In genomic region chr3:55353909-55354511, GRCm38 (mm10) we compare ENCODE assay signal across 9 mouse cellular contexts.
DNase-seq lines count a peak whose midpoint lies in the region; ATAC-seq and TF ChIP-seq lines count a peak whose summit lies in the region.
"Had no signal": no experiment of that assay in that cellular context is flagged by ENCODE, and none has a peak within 500 bp of the region (broad histone marks: within the 10 kb centered on the region; RNA-seq: fewer than 3 reads in every experiment).

No protein-coding gene starts in this region.

- DNase-seq in layer of hippocampus, adult 11-12 months (ENCODE audit: low spot score): peak; percentile 78
- DNase-seq in layer of hippocampus, adult 9-10 months (ENCODE audit: low spot score): no peak
- peak; percentile 68 for DNase-seq in embryo, embryonic 10 days (ENCODE audit: low spot score)
- DNase-seq in gastrocnemius, postnatal 36 days: peak; percentile 30 to 54
- peak; percentile 60 for DNase-seq in kidney, postnatal 0 days (ENCODE audit: low spot score)
- peak; percentile 17 for DNase-seq in lung, postnatal 14 days
- no peak for DNase-seq in T-cell, adult 2 months (ENCODE audit: low spot score)

- H3K9me3 ChIP-seq in kidney, postnatal 0 days (replicated peaks; ENCODE audit: low read length): no peaks in the 10 kb centered on the region
- no peaks in the 10 kb centered on the region for H3K9me3 ChIP-seq in stomach, embryonic 14.5 days (ENCODE audit: control insufficient read depth, low read depth, low read length)
- H3K9me3 ChIP-seq: heart, embryonic 15.5 days had no signal

- no peaks in the 10 kb centered on the region for H3K36me3 ChIP-seq in kidney, postnatal 0 days (ENCODE audit: insufficient read depth, low read length)
- no peaks in the 10 kb centered on the region for H3K36me3 ChIP-seq in stomach, embryonic 14.5 days (ENCODE audit: control insufficient read depth, insufficient read depth, low read length)
- H3K36me3 ChIP-seq: heart, embryonic 15.5 days had no signal

- no peak for TF ChIP-seq CTCF in kidney, postnatal 0 days (IDR thresholded peaks at IDR 0.05; ENCODE audit: low read depth)

- H3K9ac ChIP-seq in kidney, postnatal 0 days (ENCODE audit: low read depth, low read length): no peak overlapping the region
- H3K9ac ChIP-seq in stomach, embryonic 14.5 days (replicated peaks; ENCODE audit: low read depth, low read length): no peak overlapping the region
- H3K9ac ChIP-seq: heart, embryonic 15.5 days had no signal

- no peak overlapping the region for H3K4me3 ChIP-seq in kidney, postnatal 0 days (replicated peaks; ENCODE audit: low read depth, low read length)
- H3K4me3 ChIP-seq in stomach, embryonic 14.5 days (ENCODE audit: low read depth, low read length): no peak overlapping the region
- H3K4me3 ChIP-seq: heart, embryonic 15.5 days had no signal

- intact Hi-C loops in gastrocnemius, postnatal 36 days (cut with DNase I): loop anchor here (1.0 to 2.0 kb wide), 2 partner anchors 201 to 273 kb away; no protein-coding TSS in a partner anchor

- H3K27me3 ChIP-seq in kidney, postnatal 0 days (ENCODE audit: insufficient read depth, low read length): no peaks in the 10 kb centered on the region
- no peaks in the 10 kb centered on the region for H3K27me3 ChIP-seq in stomach, embryonic 14.5 days (ENCODE audit: control insufficient read depth, insufficient read depth, low read length)
- H3K27me3 ChIP-seq: heart, embryonic 15.5 days had no signal

- no peak overlapping the region for H3K4me2 ChIP-seq in kidney, postnatal 0 days (ENCODE audit: low read length)
- H3K4me2 ChIP-seq in stomach, embryonic 14.5 days (replicated peaks; ENCODE audit: low read depth, low read length): no peak overlapping the region
- H3K4me2 ChIP-seq: heart, embryonic 15.5 days had no signal

- H3K4me1 ChIP-seq in kidney, postnatal 0 days (replicated peaks; ENCODE audit: insufficient read depth, low read length): no peaks in the 10 kb centered on the region; the same call in 1 of the 2 replicates
- no peaks in the 10 kb centered on the region for H3K4me1 ChIP-seq in stomach, embryonic 14.5 days (ENCODE audit: control insufficient read depth, insufficient read depth, low read length)

- 23% methylated on average over 13 of the region's 13 CpGs for WGBS in kidney, postnatal 0 days
- 40% methylated on average over 13 of the region's 13 CpGs for WGBS in stomach, embryonic 14.5 days

- peak overlapping the region; percentile 47; the same call in 1 of the 2 replicates for H3K27ac ChIP-seq in kidney, postnatal 0 days
- peak overlapping the region; percentile 44; the same call in 1 of the 2 replicates for H3K27ac ChIP-seq in stomach, embryonic 14.5 days (ENCODE audit: low read length)
- H3K27ac ChIP-seq: heart, embryonic 15.5 days had no signal

- ATAC-seq in kidney, postnatal 0 days (replicated peaks; ENCODE audit: low FRiP score, low read depth): peak; percentile 41; the same call in 1 of the 2 replicates
- peak; percentile 50; the same call in 1 of the 2 replicates for ATAC-seq in stomach, embryonic 14.5 days (ENCODE audit: insufficient number of reproducible peaks, insufficient read depth, low FRiP score, low read depth)

Comparison
In these comparisons a context has a peak if more than half of its experiments do, and no peak if none do; other contexts are left out.
1. DNase-seq: peak in layer of hippocampus, adult 11-12 months (single experiment), embryo, embryonic 10 days (single experiment), gastrocnemius, postnatal 36 days (2 of 2), kidney, postnatal 0 days (single experiment) and lung, postnatal 14 days (single experiment); none in layer of hippocampus, adult 9-10 months (single experiment) and T-cell, adult 2 months (single experiment).